Mouse (Mus musculus) midbrain, embryonic 13.5 days (tissue): Measurements from ENCODE around the gene Trappc6b. TPM values are rescaled to one million over a fixed set of nuclear protein-coding genes. Genes with fewer than 3 reads are reported as not detected.

Source experiments
- ATAC-seq: fragments of 200-750 bp; cut with Nextera tagmentation; 2 replicates; pipeline ENCODE4 v1.8.0; 2017; ENCODE audit warnings: mild to moderate bottlenecking, moderate TSS enrichment, moderate library complexity
- H3K27ac ChIP-seq: fragments of 300-500 bp; sonication (generic); 2 replicates; pipeline ENCODE4 v1.5.1; 2015; ENCODE audit warnings: inconsistent platforms, mild to moderate bottlenecking, moderate library complexity
- H3K27me3 ChIP-seq: fragments of 300-500 bp; sonication (generic); 2 replicates; pipeline ENCODE4 v1.6.1; 2015; ENCODE audit warnings: mild to moderate bottlenecking, inconsistent platforms
- H3K36me3 ChIP-seq: fragments of 300-500 bp; sonication (generic); 2 replicates; pipeline ENCODE4 v1.6.1; 2015; ENCODE audit warnings: mild to moderate bottlenecking, inconsistent platforms
- H3K4me1 ChIP-seq: fragments of 300-500 bp; sonication (generic); replicated peaks from 2 replicates; pipeline ENCODE4 v1.6.1; 2015; ENCODE audit warnings: inconsistent platforms
- H3K4me2 ChIP-seq: fragments of 300-500 bp; sonication (generic); replicated peaks from 2 replicates; pipeline ENCODE4 v1.6.1; 2015; ENCODE audit warnings: moderate library complexity, mild to moderate bottlenecking, inconsistent platforms
- H3K4me3 ChIP-seq: fragments of 300-500 bp; sonication (generic); replicated peaks from 2 replicates; pipeline ENCODE4 v1.5.1; 2015; ENCODE audit warnings: mild to moderate bottlenecking, inconsistent platforms
- H3K9ac ChIP-seq: fragments of 300-500 bp; sonication (generic); replicated peaks from 2 replicates; pipeline ENCODE4 v1.6.1; 2015; ENCODE audit warnings: mild to moderate bottlenecking, inconsistent platforms
- H3K9me3 ChIP-seq: fragments of 300-500 bp; sonication (generic); 2 replicates; pipeline ENCODE4 v1.6.1; 2016; ENCODE audit warnings: mild to moderate bottlenecking, inconsistent platforms
- WGBS: fragments of 180-500 bp; shearing (Covaris S2); methylation state at CpG from one replicate; pipeline ENCODE4 v1.1.7; 2015; 5-methylcytosine and 5-hydroxymethylcytosine counted together
- polyA plus RNA-seq: library from polyadenylated mRNA; unstranded; fragments of >200 nt; fragmentation: Nextera tagmentation; extraction: Ambion mirVana; gene quantifications from 2 replicates; pipeline ENCODE4 v1.2.1, GENCODE M21; 2015

Gene Trappc6b
- polyA plus RNA-seq, 1 experiment from 2014 or later = 146 TPM

- peak within 1 kb of the TSS; percentile 91 for H3K27ac ChIP-seq
- H3K36me3 ChIP-seq = peaks cover 5% of the 10 kb centered on the region; the same call in 1 of the 2 replicates
- H3K27me3 ChIP-seq = no peaks in the 10 kb centered on the region
- H3K9ac ChIP-seq = peak within 1 kb of the TSS; percentile 90
- H3K4me3 ChIP-seq = peak within 1 kb of the TSS; percentile 86
- under 1% methylated on average over 48 of the region's 48 CpGs for WGBS
- peak; percentile 98 for ATAC-seq
- peaks cover 32% of the 10 kb centered on the region for H3K4me1 ChIP-seq
- peak within 1 kb of the TSS; percentile 86 for H3K4me2 ChIP-seq
- no peaks in the 10 kb centered on the region for H3K9me3 ChIP-seq
Observed at GRCm38 (mm10) chr12:59011844-59012709, 49.2 kb downstream of the Trappc6b start, which contains the start of gene Sec23a. TSS of gene Sec23a (minus strand) at chr12:59012017.

DNA sequence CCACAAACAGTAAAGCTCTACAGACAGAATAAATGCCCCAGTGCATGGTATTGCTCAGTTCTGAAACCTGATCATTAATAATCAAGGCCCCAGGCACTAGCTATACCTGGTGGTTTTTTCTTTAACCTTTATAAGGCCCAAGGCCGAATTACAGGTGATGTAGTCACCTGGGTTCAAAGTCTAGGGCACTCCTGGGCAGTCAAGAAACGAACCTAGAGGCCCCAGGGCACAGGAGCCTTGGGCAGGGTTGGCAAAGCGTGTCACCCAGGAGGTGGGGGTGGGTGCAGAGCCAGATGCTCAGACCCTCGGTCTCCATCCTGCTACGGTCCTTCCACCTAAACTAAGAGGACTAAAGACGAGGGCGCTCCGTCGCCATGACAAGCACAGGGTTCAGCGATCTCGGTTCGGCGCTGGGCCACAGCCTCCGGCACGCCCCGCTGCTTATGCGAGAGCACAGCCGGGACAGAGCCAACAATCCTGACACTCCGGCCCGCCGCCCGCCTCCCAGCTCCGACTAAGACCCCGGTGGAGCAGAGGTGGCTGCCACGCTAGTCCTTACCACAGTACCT is 49.9 kb downstream of the Trappc6b start:
- no peak for ATAC-seq
- H3K36me3 ChIP-seq = peaks cover 11% of the 10 kb centered on the region
- under 1% methylated on average over 25 of the region's 25 CpGs for WGBS

DNA sequence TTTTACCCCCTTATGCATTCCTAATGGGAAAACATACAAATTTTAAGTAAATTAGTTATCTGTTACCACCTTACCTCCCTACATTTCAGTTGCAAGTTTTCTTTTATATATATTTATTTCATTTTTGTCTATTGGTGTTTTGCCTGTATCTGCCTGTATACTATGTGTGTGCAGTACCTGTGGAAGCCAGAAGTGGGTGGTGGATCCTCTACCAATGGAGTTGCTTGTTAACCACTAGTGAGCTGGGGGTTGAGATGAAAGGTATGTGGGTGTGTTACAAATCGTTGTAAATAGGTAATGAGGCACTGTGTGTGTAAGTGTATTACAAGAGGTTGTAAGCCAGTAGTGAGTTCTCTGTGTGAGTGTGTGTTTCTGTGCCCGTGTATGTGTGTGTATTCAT is 50.8 kb downstream of the Trappc6b start:
- Histone ChIP-seq H3K9ac (no peak overlapping the region), H3K36me3 (peaks cover 16% of the 10 kb centered on the region), H3K4me1 (peaks cover 32% of the 10 kb centered on the region), H3K27me3 (no peaks in the 10 kb centered on the region), H3K27ac (no peak overlapping the region), H3K4me3 (peak overlapping the region; percentile 86), H3K9me3 (no peaks in the 10 kb centered on the region), H3K4me2 (peak overlapping the region; percentile 86)
- WGBS = 83% methylated on average over 2 of the region's 2 CpGs
- ATAC-seq = no peak

More for the DNA sequence above, 49.9 kb downstream of the Trappc6b start:
- Histone ChIP-seq H3K4me3 (peak overlapping the region; percentile 86), H3K27ac (peak overlapping the region; percentile 91), H3K4me2 (peak overlapping the region; percentile 86), H3K27me3 (no peaks in the 10 kb centered on the region), H3K9ac (peak overlapping the region; percentile 90), H3K9me3 (no peaks in the 10 kb centered on the region), H3K4me1 (peaks cover 32% of the 10 kb centered on the region)

Other genes starting within 250 kb of the Trappc6b start
- 104 and 107 TPM in 2 replicates for gene Sec23a, start 49.5 kb downstream of the Trappc6b start, polyA plus RNA-seq
- gene Gemin2, start 48.1 kb downstream of the Trappc6b start, polyA plus RNA-seq = 17.9 and 18.2 TPM in 2 replicates
- gene Pnn, start 5.4 kb upstream of the Trappc6b start, polyA plus RNA-seq = 109 and 120 TPM in 2 replicates
- gene Mia2, start 34.3 kb upstream of the Trappc6b start, polyA plus RNA-seq = 38.4 and 40.0 TPM in 2 replicates
- gene Fbxo33, start 158.3 kb upstream of the Trappc6b start, polyA plus RNA-seq = 7.4 and 8.0 TPM in 2 replicates